Mouse (Mus musculus): ENCODE results near the gene Lrrfip2. TPM values are rescaled to one million over a fixed set of nuclear protein-coding genes. Genes with fewer than 3 reads are reported as not detected.

Gene Lrrfip2
- 45.6 and 51.3 TPM in 2 replicates for polyA plus RNA-seq (2015; fragmentation: Nextera tagmentation; extraction: Ambion mirVana)

DNA sequence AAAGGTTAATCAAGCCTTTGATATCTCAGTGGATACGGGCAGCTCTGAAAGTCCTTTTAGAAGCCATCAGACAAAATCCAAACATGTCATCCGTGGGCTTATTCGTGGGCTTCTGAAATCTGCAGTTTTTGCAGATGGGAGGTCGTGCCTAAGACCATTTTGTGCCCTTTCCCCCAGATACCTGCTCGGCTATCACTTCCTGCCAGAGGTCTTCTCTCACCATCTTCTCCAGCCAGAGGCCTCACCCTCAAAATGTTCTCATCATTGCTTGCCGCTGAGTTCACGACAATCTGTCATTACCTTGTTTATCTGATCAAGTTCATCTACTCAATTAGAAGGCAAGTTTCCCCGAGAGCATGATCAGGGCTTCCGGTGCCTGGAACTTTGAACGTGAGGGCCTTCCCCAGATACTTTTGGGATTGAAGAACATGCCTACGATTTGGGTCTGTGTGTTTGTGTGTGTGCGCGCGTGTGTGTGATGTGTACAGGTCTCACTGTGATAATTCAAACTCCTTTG, at the start of gene Lrrfip2:
Gene Lrrfip2 (plus strand): TSS at position 467 of the 517 bp plus-strand sequence.
- Histone ChIP-seq H3K4me2 (peak within 1 kb of the TSS; percentile 75), H3K27ac (peak within 1 kb of the TSS; percentile 78), H3K27me3 (replicated peaks) (no peaks in the 10 kb centered on the region), H3K36me3 (replicated peaks) (no peaks in the 10 kb centered on the region), H3K4me3 (peak within 1 kb of the TSS; percentile 99), H3K9ac (peak within 1 kb of the TSS; percentile 76), H3K9me3 (no peaks in the 10 kb centered on the region), H3K4me1 (peaks cover 27% of the 10 kb centered on the region)
- WGBS: 38% methylated on average over 14 of the region's 14 CpGs
- no peak for ATAC-seq (replicated peaks)

DNA sequence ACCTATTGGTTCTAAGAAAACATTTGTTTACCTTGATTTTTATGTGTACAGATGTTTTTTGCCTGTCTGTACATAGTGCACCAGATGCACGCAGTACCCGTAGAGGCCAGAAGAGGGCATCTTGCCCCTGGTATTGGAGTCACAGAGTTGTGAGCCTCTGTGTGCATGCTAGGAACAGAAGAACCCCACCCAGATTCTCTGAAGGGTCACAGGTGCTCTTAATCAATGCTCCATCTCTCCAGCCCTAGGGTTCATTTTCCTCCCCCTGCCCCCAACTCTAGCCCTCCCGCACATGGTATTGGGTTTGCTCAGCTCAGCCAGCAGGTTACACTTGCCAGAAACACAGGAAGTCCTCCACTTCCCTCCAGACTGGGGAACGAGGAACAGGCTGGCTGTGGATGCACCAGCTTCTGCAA, 46.8 kb upstream of the Lrrfip2 start:
- H3K27ac ChIP-seq: no peak overlapping the region
- no peak overlapping the region for H3K4me2 ChIP-seq
- WGBS: 45% methylated on average over 4 of the region's 4 CpGs
- H3K9ac ChIP-seq: no peak overlapping the region
- peaks cover 9% of the 10 kb centered on the region; the same call in 1 of the 2 replicates for H3K9me3 ChIP-seq
- ATAC-seq (replicated peaks): no peak
- H3K4me1 ChIP-seq: no peaks in the 10 kb centered on the region
- H3K4me3 ChIP-seq: no peak overlapping the region
- H3K27me3 ChIP-seq (replicated peaks): no peaks in the 10 kb centered on the region
- no peaks in the 10 kb centered on the region for H3K36me3 ChIP-seq (replicated peaks)

DNA sequence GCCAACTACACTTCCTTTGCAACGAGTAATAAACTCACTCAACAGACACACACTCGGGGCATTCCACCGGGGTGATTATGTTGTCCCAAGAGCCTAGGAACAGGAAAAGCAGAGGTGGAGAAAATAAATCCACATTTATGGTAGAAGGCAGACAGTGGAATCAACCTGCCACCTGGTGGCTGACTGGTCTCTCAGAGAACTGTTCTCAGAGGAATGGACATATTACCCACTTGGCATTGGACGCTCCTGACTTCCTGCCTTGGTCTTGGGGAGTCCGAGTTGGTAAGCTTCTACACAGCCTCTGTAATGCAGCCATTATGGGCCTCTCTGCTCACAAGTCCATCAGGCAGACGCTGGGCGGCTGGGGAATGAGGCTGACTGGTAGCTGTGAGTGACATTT, 45.2 kb upstream of the Lrrfip2 start:
- H3K27me3 ChIP-seq (replicated peaks): no peaks in the 10 kb centered on the region
- 62% methylated on average over 7 of the region's 7 CpGs for WGBS
- peaks cover 9% of the 10 kb centered on the region; the same call in 1 of the 2 replicates for H3K9me3 ChIP-seq
- no peak overlapping the region for H3K4me3 ChIP-seq
- no peak overlapping the region for H3K9ac ChIP-seq
- no peak overlapping the region for H3K4me2 ChIP-seq
- no peak overlapping the region for H3K27ac ChIP-seq
- ATAC-seq (replicated peaks): no peak
- H3K36me3 ChIP-seq (replicated peaks): no peaks in the 10 kb centered on the region
- no peaks in the 10 kb centered on the region for H3K4me1 ChIP-seq

DNA sequence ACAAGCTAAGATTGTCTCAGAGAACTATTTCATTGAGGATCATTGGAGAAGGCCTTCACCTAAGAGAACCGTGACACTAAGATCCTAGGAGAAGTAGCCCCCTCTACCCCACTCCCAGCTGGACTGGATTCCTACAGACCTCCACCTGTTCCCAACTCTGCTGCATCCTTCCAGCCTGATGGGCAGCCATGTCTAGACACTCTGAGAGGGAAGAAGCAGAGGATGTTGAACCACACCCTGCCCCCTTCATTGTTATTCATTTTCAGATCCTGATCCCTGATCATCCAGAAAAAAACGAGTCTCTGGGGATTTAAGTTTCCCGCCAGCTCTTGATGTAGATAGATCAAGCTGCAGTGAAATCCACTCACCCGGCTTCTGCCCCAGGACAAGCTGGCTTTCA, 44.4 kb upstream of the Lrrfip2 start:
- WGBS: 66% methylated on average over 4 of the region's 4 CpGs
- Histone ChIP-seq H3K9ac (no peak overlapping the region), H3K4me1 (no peaks in the 10 kb centered on the region), H3K36me3 (replicated peaks) (no peaks in the 10 kb centered on the region), H3K27ac (no peak overlapping the region), H3K9me3 (peaks cover 9% of the 10 kb centered on the region; the same call in 1 of the 2 replicates), H3K27me3 (replicated peaks) (no peaks in the 10 kb centered on the region), H3K4me2 (no peak overlapping the region), H3K4me3 (no peak overlapping the region)
- no peak for ATAC-seq (replicated peaks)

DNA sequence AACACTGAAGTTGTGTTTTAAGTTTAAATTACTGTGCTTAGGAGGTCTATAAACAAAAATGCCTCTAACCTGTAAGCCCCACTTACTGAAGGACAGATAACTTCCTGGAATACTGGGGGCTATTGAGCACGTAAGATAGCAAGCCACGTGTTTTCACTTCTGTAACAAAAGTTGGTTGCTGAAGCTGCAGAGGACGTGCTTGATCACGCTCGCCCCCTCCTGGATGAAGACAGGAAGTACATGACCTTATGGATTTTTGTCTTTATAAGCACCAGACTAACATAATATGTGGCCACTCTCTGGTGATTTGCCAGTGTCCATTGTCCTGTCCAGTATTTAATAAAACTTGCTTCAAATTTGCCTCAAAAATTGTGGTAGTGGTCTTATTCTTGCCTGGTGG, 39.6 kb upstream of the Lrrfip2 start:
- Histone ChIP-seq H3K36me3 (replicated peaks) (no peaks in the 10 kb centered on the region), H3K4me2 (no peak overlapping the region), H3K4me1 (no peaks in the 10 kb centered on the region), H3K27ac (no peak overlapping the region), H3K27me3 (replicated peaks) (no peaks in the 10 kb centered on the region), H3K4me3 (no peak overlapping the region), H3K9me3 (peaks cover 9% of the 10 kb centered on the region; the same call in 1 of the 2 replicates), H3K9ac (no peak overlapping the region)
- no peak for ATAC-seq (replicated peaks)
- WGBS: 63% methylated on average over 5 of the region's 5 CpGs

GRCm38 (mm10) chr9:111080801-111081200, 36.6 kb upstream of the Lrrfip2 start:
- Histone ChIP-seq H3K4me3 (no peak overlapping the region), H3K9ac (no peak overlapping the region), H3K27ac (no peak overlapping the region), H3K9me3 (no peaks in the 10 kb centered on the region), H3K36me3 (replicated peaks) (no peaks in the 10 kb centered on the region), H3K4me1 (no peaks in the 10 kb centered on the region), H3K4me2 (no peak overlapping the region), H3K27me3 (replicated peaks) (no peaks in the 10 kb centered on the region)
- ATAC-seq (replicated peaks): no peak
- 91% methylated on average over 8 of the region's 8 CpGs for WGBS

GRCm38 (mm10) chr9:111081765-111082164, 35.6 kb upstream of the Lrrfip2 start:
- Histone ChIP-seq H3K9me3 (no peaks in the 10 kb centered on the region), H3K4me2 (no peak overlapping the region)
- no peak for ATAC-seq (replicated peaks)

DNA sequence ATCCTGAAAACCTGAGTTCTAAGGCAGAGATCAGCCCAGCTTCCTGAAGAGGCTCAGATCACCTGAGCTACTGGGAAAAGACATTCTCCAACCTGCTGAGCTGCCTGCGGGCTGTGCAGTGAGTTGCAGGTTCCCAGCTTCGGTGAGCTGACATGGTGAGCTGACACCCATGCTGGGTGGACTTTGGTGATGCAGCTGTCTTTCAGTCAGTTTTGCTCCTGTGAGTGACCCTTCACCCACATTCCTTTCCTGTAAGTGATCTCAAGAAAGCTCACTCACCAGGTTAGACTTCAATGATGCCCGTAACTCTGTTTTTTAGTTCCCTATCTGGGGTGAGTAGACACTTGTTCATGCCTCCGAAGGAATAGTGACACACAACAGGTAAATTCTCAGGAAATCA, 32.1 kb upstream of the Lrrfip2 start:
- Histone ChIP-seq H3K9me3 (no peaks in the 10 kb centered on the region), H3K36me3 (replicated peaks) (no peaks in the 10 kb centered on the region), H3K27ac (no peak overlapping the region), H3K4me3 (no peak overlapping the region), H3K4me1 (no peaks in the 10 kb centered on the region; the same call in 1 of the 2 replicates), H3K4me2 (no peak overlapping the region), H3K9ac (no peak overlapping the region), H3K27me3 (replicated peaks) (no peaks in the 10 kb centered on the region)
- ATAC-seq (replicated peaks): no peak
- WGBS: 66% methylated on average over 4 of the region's 4 CpGs

More at GRCm38 (mm10) chr9:111081765-111082164, 35.6 kb upstream of the Lrrfip2 start:
- Histone ChIP-seq H3K4me3 (no peak overlapping the region), H3K9ac (no peak overlapping the region), H3K36me3 (replicated peaks) (no peaks in the 10 kb centered on the region), H3K27ac (no peak overlapping the region), H3K27me3 (replicated peaks) (no peaks in the 10 kb centered on the region), H3K4me1 (no peaks in the 10 kb centered on the region)
- 86% methylated on average over 5 of the region's 5 CpGs for WGBS

DNA sequence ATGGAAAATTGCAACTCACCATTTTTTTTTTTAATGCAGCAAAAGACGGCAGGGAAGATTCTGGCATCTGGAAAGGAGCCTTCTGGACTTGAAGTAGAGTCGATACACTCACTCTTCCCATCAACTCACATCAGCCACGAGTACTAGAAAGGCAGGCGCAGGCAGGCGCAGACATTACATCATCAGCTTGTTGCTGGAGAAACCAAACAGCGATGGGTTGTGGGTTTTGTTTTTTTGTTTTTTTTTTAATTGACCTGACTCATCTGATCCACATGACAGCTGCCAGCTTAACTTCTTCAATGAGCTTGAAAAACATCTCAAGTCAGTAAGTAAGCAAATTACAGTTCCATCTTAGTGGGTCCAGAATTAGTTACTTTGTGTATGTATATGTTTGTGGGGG, 31.3 kb upstream of the Lrrfip2 start:
- H3K4me3 ChIP-seq: no peak overlapping the region
- 72% methylated on average over 6 of the region's 6 CpGs for WGBS
- no peak overlapping the region for H3K4me2 ChIP-seq
- H3K36me3 ChIP-seq (replicated peaks): no peaks in the 10 kb centered on the region
- no peak overlapping the region for H3K9ac ChIP-seq
- no peaks in the 10 kb centered on the region; the same call in 1 of the 2 replicates for H3K4me1 ChIP-seq
- ATAC-seq (replicated peaks): no peak
- no peaks in the 10 kb centered on the region for H3K9me3 ChIP-seq
- no peaks in the 10 kb centered on the region for H3K27me3 ChIP-seq (replicated peaks)
- H3K27ac ChIP-seq: no peak overlapping the region

- no peak overlapping the region for H3K4me3 ChIP-seq
- no peak overlapping the region for H3K9ac ChIP-seq
- no peaks in the 10 kb centered on the region for H3K9me3 ChIP-seq
- H3K4me2 ChIP-seq: no peak overlapping the region
- H3K27me3 ChIP-seq (replicated peaks): no peaks in the 10 kb centered on the region
- no peaks in the 10 kb centered on the region; the same call in 1 of the 2 replicates for H3K4me1 ChIP-seq
- ATAC-seq (replicated peaks): no peak
- H3K36me3 ChIP-seq (replicated peaks): no peaks in the 10 kb centered on the region
- no peak overlapping the region for H3K27ac ChIP-seq
- WGBS: 28% methylated on average over 3 of the region's 3 CpGs
These were observed 30.3 kb upstream of the Lrrfip2 start for GRCm38 (mm10) chr9:111086995-111087606.

GRCm38 (mm10) chr9:111087960-111088359, 29.4 kb upstream of the Lrrfip2 start:
- no peak for ATAC-seq (replicated peaks)
- Histone ChIP-seq H3K4me2 (no peak overlapping the region), H3K27me3 (replicated peaks) (no peaks in the 10 kb centered on the region), H3K4me3 (no peak overlapping the region), H3K36me3 (replicated peaks) (no peaks in the 10 kb centered on the region), H3K27ac (no peak overlapping the region), H3K4me1 (no peaks in the 10 kb centered on the region; the same call in 1 of the 2 replicates), H3K9me3 (no peaks in the 10 kb centered on the region), H3K9ac (no peak overlapping the region)
- 12% methylated on average over 4 of the region's 5 CpGs for WGBS

DNA sequence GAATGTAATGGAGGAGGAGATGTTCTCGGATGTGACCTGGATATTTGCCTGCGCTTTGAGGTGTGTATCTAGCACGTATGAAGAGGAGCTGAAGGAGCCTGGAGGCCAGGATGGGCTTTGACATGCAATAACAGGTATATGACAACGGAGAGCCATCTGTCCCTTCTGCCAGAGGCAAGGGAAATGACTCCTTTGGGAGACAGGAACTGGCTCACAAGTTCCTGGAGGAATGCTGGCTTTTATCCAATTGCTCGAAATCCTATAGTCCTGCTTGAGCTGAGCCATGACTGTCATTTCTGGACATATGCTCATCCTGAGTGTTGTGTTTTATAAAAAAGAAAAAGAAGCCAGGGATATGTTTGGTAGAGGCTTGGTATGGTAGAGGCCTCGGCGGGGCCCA, 28.5 kb upstream of the Lrrfip2 start:
- Histone ChIP-seq H3K27ac (no peak overlapping the region), H3K4me2 (no peak overlapping the region), H3K9me3 (no peaks in the 10 kb centered on the region), H3K4me3 (no peak overlapping the region), H3K36me3 (replicated peaks) (no peaks in the 10 kb centered on the region), H3K4me1 (no peaks in the 10 kb centered on the region; the same call in 1 of the 2 replicates), H3K9ac (no peak overlapping the region), H3K27me3 (replicated peaks) (no peaks in the 10 kb centered on the region)
- ATAC-seq (replicated peaks): no peak
- 42% methylated on average over 7 of the region's 7 CpGs for WGBS

GRCm38 (mm10) chr9:111092657-111093056, 24.7 kb upstream of the Lrrfip2 start:
- no peak overlapping the region for H3K4me3 ChIP-seq
- 58% methylated on average over 9 of the region's 9 CpGs for WGBS
- H3K9ac ChIP-seq: no peak overlapping the region

More at GRCm38 (mm10) chr9:111092657-111093056, 24.7 kb upstream of the Lrrfip2 start:
- no peaks in the 10 kb centered on the region for H3K27me3 ChIP-seq (replicated peaks)
- no peak overlapping the region for H3K4me2 ChIP-seq
- H3K27ac ChIP-seq: no peak overlapping the region
- no peaks in the 10 kb centered on the region for H3K36me3 ChIP-seq (replicated peaks)
- no peaks in the 10 kb centered on the region; the same call in 1 of the 2 replicates for H3K4me1 ChIP-seq
- no peak for ATAC-seq (replicated peaks)
- no peaks in the 10 kb centered on the region for H3K9me3 ChIP-seq

All from midbrain, embryonic 15.5 days (tissue).